Mouse (Mus musculus) CH12.LX (cell line): ENCODE results near the gene Lzts2. TPM values are rescaled to one million over a fixed set of nuclear protein-coding genes. Genes with fewer than 3 reads are reported as not detected.

Source experiments
- DNase-seq: peaks from one replicate; pipeline ENCODE4 v3.0.0-alpha.2; 2013; ENCODE audit errors: extremely low read depth
- H3K27ac ChIP-seq: 2 replicates; pipeline ENCODE4 v1.5.1; 2012; ENCODE audit warnings: low read depth, mild to moderate bottlenecking, control low read depth, moderate library complexity; ENCODE audit not compliant: insufficient read depth
- H3K27me3 ChIP-seq: replicated peaks from 2 replicates; pipeline ENCODE3; 2012; ENCODE audit warnings: inconsistent platforms
- H3K36me3 ChIP-seq, 2 experiments: replicated peaks in 1 of 2; 2 replicates each; pipeline versions ENCODE3 to v1.6.1; 2012; ENCODE audit warnings: inconsistent platforms in 1 of 2, low read length in 1 of 2, mild to moderate bottlenecking in 1 of 2, mixed read lengths in 1 of 2, moderate library complexity in 1 of 2; ENCODE audit not compliant: control insufficient read depth in 1 of 2, insufficient read depth in 1 of 2
- H3K4me1 ChIP-seq, 2 experiments: 2 replicates each; pipeline ENCODE4 v1.6.1; 2012; ENCODE audit warnings: inconsistent platforms in 1 of 2, moderate library complexity in 1 of 2; ENCODE audit not compliant: insufficient read depth in 2 of 2, control insufficient read depth in 1 of 2
- H3K4me2 ChIP-seq: 2 replicates; pipeline ENCODE4 v1.6.1; 2012; ENCODE audit warnings: low read depth, mild to moderate bottlenecking, control low read depth; ENCODE audit not compliant: poor library complexity, insufficient read depth, severe bottlenecking
- H3K4me3 ChIP-seq, 3 experiments: fragments of 150-350 bp in 1 of 3; sonication (generic) in 1 of 3; replicated peaks in 1 of 3; 2 replicates each; pipeline versions ENCODE3 to v1.5.1; 2011 to 2012; ENCODE audit warnings: low read depth in 2 of 3, low read length in 2 of 3, mild to moderate bottlenecking in 2 of 3, moderate library complexity in 2 of 3, control low read depth in 1 of 3, improper control_type of control experiment in 1 of 3, inconsistent platforms in 1 of 3, mixed read lengths in 1 of 3; ENCODE audit not compliant: poor library complexity in 1 of 3
- H3K79me2 ChIP-seq: replicated peaks from 2 replicates; pipeline ENCODE4 v1.6.1; 2012; ENCODE audit warnings: mild to moderate bottlenecking, moderate library complexity; ENCODE audit not compliant: control insufficient read depth, poor library complexity, insufficient read depth, severe bottlenecking; ENCODE audit errors: extremely low read depth
- H3K9ac ChIP-seq: 2 replicates; pipeline ENCODE4 v1.6.1; 2012; ENCODE audit warnings: low read depth, mild to moderate bottlenecking, control low read depth, moderate library complexity; ENCODE audit not compliant: insufficient read depth
- H3K9me3 ChIP-seq: replicated peaks from 2 replicates; pipeline ENCODE3; 2012; ENCODE audit warnings: low read length, inconsistent platforms, mixed read lengths
- CHD1 ChIP-seq: IDR thresholded peaks from 2 replicates; pipeline ENCODE4 v1.6.1; 2012; ENCODE audit warnings: low read depth, low read length, improper control_type of control experiment, inconsistent platforms
- CHD2 ChIP-seq: IDR thresholded peaks from 2 replicates; pipeline ENCODE4 v1.6.1; 2011; ENCODE audit warnings: low read length, improper control_type of control experiment
- CTCF ChIP-seq, 2 experiments: IDR thresholded peaks in 1 of 2; conservative IDR thresholded peaks in 1 of 2; 2 replicates each; pipeline ENCODE4 v1.5.1; 2011 to 2012; ENCODE audit warnings: low read depth in 2 of 2, low read length in 2 of 2, improper control_type of control experiment in 1 of 2, inconsistent platforms in 1 of 2, mild to moderate bottlenecking in 1 of 2, moderate library complexity in 1 of 2
- ETS1 ChIP-seq: conservative IDR thresholded peaks from 2 replicates; pipeline ENCODE4 v1.6.1; 2012; ENCODE audit warnings: low read depth, mild to moderate bottlenecking, inconsistent platforms, low read length, improper control_type of control experiment, moderate library complexity
- GABPA ChIP-seq: IDR thresholded peaks from 2 replicates; pipeline ENCODE4 v1.6.1; 2012; ENCODE audit warnings: low read depth, low read length, improper control_type of control experiment, inconsistent platforms; ENCODE audit not compliant: insufficient replicate concordance
- JUN ChIP-seq: IDR thresholded peaks from 2 replicates; pipeline ENCODE4 v1.6.1; 2011; ENCODE audit warnings: low read depth, mild to moderate bottlenecking, low read length, improper control_type of control experiment, moderate library complexity; ENCODE audit not compliant: insufficient read depth
- MAX ChIP-seq: IDR thresholded peaks from 2 replicates; pipeline ENCODE4 v1.6.1; 2011; ENCODE audit warnings: low read length, improper control_type of control experiment
- MEF2A ChIP-seq: IDR thresholded peaks from 2 replicates; pipeline ENCODE4 v1.6.1; 2014; ENCODE audit warnings: low read depth, mild to moderate bottlenecking, inconsistent platforms, low read length, improper control_type of control experiment, borderline replicate concordance
- MXI1 ChIP-seq: IDR thresholded peaks from 2 replicates; pipeline ENCODE4 v1.6.1; 2011; ENCODE audit warnings: mild to moderate bottlenecking, low read depth, low read length, improper control_type of control experiment
- NELFE ChIP-seq: IDR thresholded peaks from 2 replicates; pipeline ENCODE4 v1.6.1; 2011; ENCODE audit warnings: low read depth, low read length, improper control_type of control experiment
- PAX5 ChIP-seq: IDR thresholded peaks from 2 replicates; pipeline ENCODE4 v1.6.1; 2012; ENCODE audit warnings: low read length, inconsistent platforms, mixed read lengths
- TCF12 ChIP-seq: IDR thresholded peaks from 2 replicates; pipeline ENCODE4 v1.6.1; 2014; ENCODE audit warnings: low read depth, mild to moderate bottlenecking, inconsistent platforms, low read length, improper control_type of control experiment
- USF2 ChIP-seq: conservative IDR thresholded peaks from 2 replicates; pipeline ENCODE4 v1.6.1; 2011; ENCODE audit warnings: low read depth, low read length, improper control_type of control experiment
- dilution Hi-C: fragments of 300-500 bp; cut with MboI; formaldehyde crosslinking; loops from 2 replicates; pipeline ENCODE4 v1.14.3; 2020; ENCODE audit warnings: low sequenced_read_pairs; ENCODE audit not compliant: extremely low pct_unique_long_range_greater_than_20kb, extremely low pct_ligation_motif_present
- in situ Hi-C: fragments of 300-500 bp; cut with MboI; formaldehyde crosslinking; loops from 3 replicates; pipeline ENCODE4 v1.14.3; 2019; ENCODE audit warnings: low sequenced_read_pairs, low pct_ligation_motif_present, low pct_unique_long_range_greater_than_20kb, mixed read lengths
- polyA plus RNA-seq: library from polyadenylated mRNA; unstranded; fragments of >175 nt; gene quantifications from 2 replicates; pipeline ENCODE4 v1.2.1, GENCODE M21; 2012; ENCODE audit warnings: low read depth; ENCODE audit not compliant: insufficient read length
- total RNA-seq, 2 experiments: library from RNA; depleted of rRNA; stranded (reverse); fragments of 300-350 nt in 1 of 2; fragments of >200 nt in 1 of 2; gene quantifications; 2 replicates each; pipeline ENCODE4 v1.2.3; 2012 to 2014

Gene Lzts2
- total and polyA plus RNA-seq, 3 experiments: 0.68 to 22.1 (median 2.2) TPM

- peaks cover 4 to 30% of the 10 kb centered on the region in 2 experiments; a peak in 3 of 4 replicates for H3K4me1 ChIP-seq
- H3K36me3 ChIP-seq: peaks cover 3 to 12% of the 10 kb centered on the region in 2 experiments
- no peak overlapping the region for H3K4me3 ChIP-seq
- DNase-seq: no peak
- in situ Hi-C loops: loop anchor here (25.0 kb wide), 1 partner anchor 458 kb away; no protein-coding TSS in a partner anchor
- H3K27me3 ChIP-seq: peaks cover 67% of the 10 kb centered on the region
- no peak overlapping the region for H3K4me2 ChIP-seq
- no peak for TF ChIP-seq CHD1
- no peak for TF ChIP-seq TCF12
- no peak for TF ChIP-seq GABPA
- TF ChIP-seq CTCF (conservative IDR thresholded peaks at IDR 0.05 in 1 of 2, IDR thresholded peaks at IDR 0.05 in 1 of 2; ENCODE audit: low read depth in 2 of 2, low read length in 2 of 2): no peak
- TF ChIP-seq NELFE: no peak
- TF ChIP-seq USF2: no peak
- no peak for TF ChIP-seq ETS1
- TF ChIP-seq MXI1: no peak
- TF ChIP-seq MEF2A: no peak
- TF ChIP-seq MAX: no peak
- TF ChIP-seq JUN: no peak
- TF ChIP-seq, all 38 proteins: peak for 0
- Histone ChIP-seq H3K9me3 (no peaks in the 10 kb centered on the region), H3K79me2 (no peaks in the 10 kb centered on the region), H3K9ac (no peak overlapping the region), H3K27ac (no peak overlapping the region)
- dilution Hi-C loops: no loop called here
Observed at GRCm38 (mm10) chr19:45045236-45045635, 31.0 kb downstream of the Lzts2 start.

GRCm38 (mm10) chr19:45045651-45046050 lies 31.4 kb downstream of the Lzts2 start, which contains the start of gene Pdzd7:
Pdzd7 (minus strand) TSS chr19:45045717.
- Histone ChIP-seq H3K4me2 (peak within 1 kb of the TSS; percentile 67), H3K27ac (no peak within 1 kb of the TSS), H3K36me3 (peaks cover 3 to 16% of the 10 kb centered on the region in 2 experiments), H3K27me3 (peaks cover 63% of the 10 kb centered on the region), H3K9ac (no peak within 1 kb of the TSS), H3K9me3 (no peaks in the 10 kb centered on the region), H3K4me3 (peak within 1 kb of the TSS in 1 of 3 experiments; percentile 70), H3K79me2 (no peaks in the 10 kb centered on the region), H3K4me1 (peaks cover 4 to 30% of the 10 kb centered on the region in 2 experiments; a peak in 3 of 4 replicates)
- TF ChIP-seq CHD2: no peak
- no peak for TF ChIP-seq PAX5
- no peak for TF ChIP-seq GABPA
- in situ Hi-C loops (loop anchor here (25.0 kb wide), 1 partner anchor 458 kb away; no protein-coding TSS in a partner anchor), dilution Hi-C loops (no loop called here)
- DNase-seq: no peak
